Mouse (Mus musculus) lung, postnatal 0 days (tissue): Measurements from ENCODE around the gene Tap2.

Experiments used
- CTCF ChIP-seq: IDR thresholded peaks from 2 replicates; pipeline ENCODE4 v1.5.1; 2016; ENCODE audit warnings: antibody characterized with exemption, mild to moderate bottlenecking
- EP300 ChIP-seq: IDR thresholded peaks from 2 replicates; pipeline ENCODE4 v1.6.1; 2016; ENCODE audit warnings: antibody characterized with exemption, mild to moderate bottlenecking, control low read depth

DNA sequence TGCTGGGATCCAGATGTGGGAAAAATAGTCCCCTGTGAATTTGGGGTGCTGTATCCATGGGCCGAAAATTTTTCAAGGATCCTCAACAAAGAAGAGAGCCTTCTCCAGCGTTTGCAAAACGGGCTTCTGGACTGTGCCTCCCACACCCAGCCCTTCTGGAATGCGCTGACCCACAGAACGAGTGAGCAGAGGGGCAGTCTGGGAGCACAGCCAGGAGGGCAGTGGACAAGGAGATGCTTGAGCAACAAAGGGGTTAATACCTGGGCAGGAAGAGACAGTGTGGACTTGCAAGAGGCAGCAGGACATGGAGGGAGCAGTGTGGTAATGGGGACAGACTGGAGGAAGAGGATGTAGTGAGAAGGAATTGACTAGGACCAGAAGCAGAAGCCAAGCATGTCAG lies 47.8 kb upstream of the Tap2 start:
- no peak for TF ChIP-seq EP300
- no peak for TF ChIP-seq CTCF
